Mouse (Mus musculus): Measurements from ENCODE around the gene Spaca6.

DNA sequence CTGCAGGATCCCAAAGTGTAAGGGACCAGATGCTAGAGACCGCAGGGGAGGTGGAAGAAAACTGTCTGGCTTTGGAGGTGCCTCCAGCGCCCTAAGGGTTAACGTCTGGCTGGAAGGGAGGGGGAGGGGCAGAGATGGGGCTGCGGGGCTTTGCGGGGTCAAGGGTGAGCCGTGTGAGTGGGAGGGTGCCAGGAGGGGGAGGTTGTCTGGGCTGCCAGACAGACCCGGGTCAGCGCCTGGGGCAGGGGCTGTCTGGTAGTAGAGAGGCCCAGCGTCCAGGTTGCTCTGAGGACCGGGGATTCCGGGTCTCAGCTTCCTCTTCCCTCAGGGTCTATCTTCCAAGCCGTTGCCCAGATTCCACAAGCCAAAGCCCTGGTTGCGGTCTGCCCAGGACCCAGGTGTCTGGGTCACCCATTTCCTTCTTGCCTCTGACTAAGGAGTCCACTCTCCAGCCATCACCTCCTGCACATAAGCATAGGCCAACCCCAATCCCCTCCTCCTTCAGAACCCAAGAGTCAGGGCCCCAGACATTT is 766 bp downstream of the Spaca6 start:
- TF ChIP-seq CTCF (IDR thresholded peaks at IDR 0.05) (no peak), EP300 (IDR thresholded peaks at IDR 0.05) (no peak)

Data from lung, postnatal 0 days (tissue).